Mouse (Mus musculus) A20 (cell line): ENCODE data around the gene Sufu.

Source experiments
- DNase-seq: peaks from one replicate; pipeline ENCODE4 v3.0.0-alpha.2; 2011; ENCODE audit warnings: low read depth, low spot score

Gene Sufu

GRCm38 (mm10) chr19:46515287-46515821 is 118.7 kb downstream of the Sufu start:
- no peak for DNase-seq

- no peak for DNase-seq
These were observed 120.2 kb downstream of the Sufu start for GRCm38 (mm10) chr19:46516667-46517528.

DNA sequence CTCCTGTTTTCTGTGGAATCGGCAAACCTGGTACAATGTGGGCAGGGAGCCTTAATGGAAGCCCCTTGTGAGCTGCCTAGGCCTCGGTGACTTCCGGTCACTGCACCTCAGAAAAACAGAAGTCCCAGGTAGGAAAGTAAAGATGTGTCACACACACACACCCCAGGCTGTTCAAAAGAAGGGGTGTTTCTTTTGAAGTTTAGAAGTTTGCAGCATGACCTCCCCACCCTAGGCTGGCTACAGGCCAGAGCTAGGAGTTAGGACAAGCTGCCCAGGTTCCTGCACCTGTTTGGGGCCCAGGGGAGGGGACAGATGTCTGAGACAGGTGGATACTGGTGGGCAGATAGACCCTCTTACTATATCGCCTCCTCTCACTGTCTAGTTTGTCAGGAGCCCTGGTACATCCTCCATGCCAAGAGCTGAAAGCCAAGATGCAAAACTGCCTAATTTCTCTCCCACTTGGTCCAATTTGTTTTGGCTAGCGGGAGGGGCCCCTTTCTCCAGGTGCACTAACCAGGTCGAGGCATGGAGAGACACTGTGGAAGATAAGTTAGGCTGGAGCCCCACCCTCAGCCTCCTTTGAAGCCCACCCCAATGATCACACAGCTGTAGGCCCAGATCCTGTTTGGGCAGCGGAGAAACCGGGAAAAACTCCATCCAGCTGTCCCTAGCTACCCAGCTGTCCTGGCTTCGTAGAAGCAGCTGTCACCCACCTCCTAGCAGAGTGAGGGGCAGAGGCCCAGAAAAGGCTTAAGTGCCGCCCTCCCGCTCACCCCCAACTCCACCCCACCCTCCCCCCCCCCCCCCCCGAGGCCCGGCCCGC is 121.0 kb downstream of the Sufu start:
- peak; percentile 69 for DNase-seq

GRCm38 (mm10) chr19:46518352-46518787 is 121.7 kb downstream of the Sufu start:
- peak; percentile 92 for DNase-seq

- DNase-seq: no peak
These were observed 122.3 kb downstream of the Sufu start for GRCm38 (mm10) chr19:46518828-46519621.

DNA sequence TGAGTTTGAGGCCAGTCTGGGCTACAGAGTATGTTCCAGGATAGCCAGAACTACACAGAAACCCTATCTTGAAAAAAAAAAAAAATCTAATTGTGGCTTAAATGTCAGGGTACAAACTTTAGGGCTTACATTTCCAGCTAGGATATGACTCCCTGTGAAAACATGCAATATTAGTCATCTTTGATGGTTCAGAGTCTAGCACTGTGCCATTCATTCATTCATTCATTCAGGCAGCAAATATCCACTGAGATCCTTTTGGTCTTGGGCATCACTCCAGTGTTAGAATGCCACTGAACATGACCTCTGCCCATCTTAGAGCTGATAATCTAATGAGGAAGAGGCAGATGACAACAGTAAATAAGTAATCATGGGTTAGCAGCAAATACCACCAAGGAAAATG is 125.0 kb downstream of the Sufu start:
- no peak for DNase-seq

DNA sequence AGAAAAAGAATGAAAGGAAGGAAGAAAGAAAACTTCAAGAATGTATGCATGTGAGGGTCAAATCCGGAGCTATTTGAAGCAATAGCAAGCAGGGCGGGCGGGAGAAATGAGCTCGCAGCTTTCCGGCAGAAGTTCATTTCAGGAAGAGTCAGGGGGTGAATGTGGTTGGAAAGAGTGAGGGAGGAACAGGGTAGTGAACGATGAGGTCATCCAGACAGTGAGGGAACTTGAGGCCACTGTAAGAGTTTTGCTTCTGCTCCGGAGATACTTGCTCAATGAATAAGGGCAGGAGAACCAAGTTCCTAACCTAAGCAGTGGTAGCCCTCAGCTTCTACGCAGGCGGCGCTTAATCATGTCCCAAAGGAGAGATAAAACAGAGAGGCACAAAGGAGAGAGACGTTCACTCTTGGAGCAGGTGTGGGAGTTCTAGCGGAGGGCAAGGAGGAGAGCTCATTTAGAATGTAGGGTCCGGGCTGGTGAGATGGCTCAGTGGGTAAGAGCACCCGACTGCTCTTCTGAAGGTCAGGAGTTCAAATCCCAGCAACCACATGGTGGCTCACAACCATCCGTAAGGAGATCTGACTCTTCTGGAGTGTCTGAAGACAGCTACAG is 125.8 kb downstream of the Sufu start:
- no peak for DNase-seq

GRCm38 (mm10) chr19:46523131-46523479 is 126.4 kb downstream of the Sufu start:
- DNase-seq: no peak

GRCm38 (mm10) chr19:46523480-46524151 is 126.9 kb downstream of the Sufu start:
- no peak for DNase-seq

DNA sequence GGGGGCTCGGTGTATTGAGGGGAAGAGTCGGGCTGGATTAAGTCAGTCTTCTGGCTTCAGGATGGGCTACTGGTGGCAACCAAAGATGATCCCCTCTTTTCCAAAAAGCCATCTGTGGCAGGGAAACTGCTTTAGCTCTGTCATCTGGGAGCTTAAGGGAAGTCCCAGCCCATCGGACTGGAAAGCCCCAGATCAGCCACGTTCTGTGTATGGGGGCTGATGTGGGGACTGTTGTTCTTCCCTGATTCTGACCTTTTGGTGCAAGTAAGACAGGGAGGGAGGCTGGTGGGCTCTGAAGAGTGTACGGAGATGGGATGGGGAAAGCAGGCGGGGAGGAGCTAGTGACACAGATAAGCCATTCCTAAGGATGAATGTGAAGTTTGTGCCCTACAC is 127.5 kb downstream of the Sufu start:
- DNase-seq: no peak

GRCm38 (mm10) chr19:46524601-46525321 is 128.1 kb downstream of the Sufu start:
- no peak for DNase-seq

DNA sequence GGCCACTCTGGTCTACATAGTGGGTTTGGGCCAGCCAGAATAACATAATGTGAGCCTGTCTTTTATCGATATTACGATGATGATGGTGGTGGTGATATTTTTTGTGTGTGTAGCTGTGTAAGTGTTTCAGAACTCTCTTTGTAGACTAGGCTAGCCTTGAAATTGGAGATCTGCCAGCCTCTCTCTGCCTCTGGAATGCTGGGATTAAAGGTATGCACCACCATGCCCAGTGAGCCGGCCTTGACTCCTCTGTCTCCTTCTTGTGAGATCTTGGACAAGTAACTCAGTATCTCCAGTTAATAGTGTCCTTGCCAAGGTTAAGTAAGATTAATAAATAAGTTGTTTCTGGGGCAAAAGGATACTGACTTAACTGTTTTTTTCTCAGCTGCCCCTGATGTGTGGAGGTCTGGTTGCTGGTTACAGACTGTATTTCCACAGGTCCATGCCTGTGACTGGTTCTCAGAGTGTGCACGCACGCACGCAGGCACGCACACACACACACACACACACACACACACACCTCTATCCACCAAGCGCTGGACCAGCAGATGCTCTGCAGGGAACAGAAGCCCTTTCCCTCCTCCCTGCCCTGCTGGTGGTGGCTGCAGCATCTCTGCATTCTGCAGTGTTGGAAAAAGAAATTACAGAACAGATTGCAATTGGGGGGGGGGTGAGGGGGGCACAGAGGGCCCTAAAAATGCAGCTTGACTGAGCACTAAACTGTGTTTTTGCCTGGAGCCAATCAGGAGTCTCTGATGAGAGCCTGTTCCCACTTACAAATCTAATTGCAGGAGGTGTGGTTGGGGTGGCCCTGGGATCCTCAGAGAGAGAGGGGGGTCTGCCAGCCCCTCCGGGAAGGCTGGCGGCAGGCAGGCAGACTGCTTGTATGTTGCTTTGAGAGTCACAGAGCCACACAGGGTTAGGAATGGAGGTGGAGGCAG is 129.3 kb downstream of the Sufu start:
- no peak for DNase-seq

GRCm38 (mm10) chr19:46527632-46528528 is 131.2 kb downstream of the Sufu start:
- no peak for DNase-seq

- no peak for DNase-seq
These were observed 132.0 kb downstream of the Sufu start for GRCm38 (mm10) chr19:46528529-46529213.

- DNase-seq: peak; percentile 41
These were observed 133.1 kb downstream of the Sufu start for GRCm38 (mm10) chr19:46529601-46530448.

DNA sequence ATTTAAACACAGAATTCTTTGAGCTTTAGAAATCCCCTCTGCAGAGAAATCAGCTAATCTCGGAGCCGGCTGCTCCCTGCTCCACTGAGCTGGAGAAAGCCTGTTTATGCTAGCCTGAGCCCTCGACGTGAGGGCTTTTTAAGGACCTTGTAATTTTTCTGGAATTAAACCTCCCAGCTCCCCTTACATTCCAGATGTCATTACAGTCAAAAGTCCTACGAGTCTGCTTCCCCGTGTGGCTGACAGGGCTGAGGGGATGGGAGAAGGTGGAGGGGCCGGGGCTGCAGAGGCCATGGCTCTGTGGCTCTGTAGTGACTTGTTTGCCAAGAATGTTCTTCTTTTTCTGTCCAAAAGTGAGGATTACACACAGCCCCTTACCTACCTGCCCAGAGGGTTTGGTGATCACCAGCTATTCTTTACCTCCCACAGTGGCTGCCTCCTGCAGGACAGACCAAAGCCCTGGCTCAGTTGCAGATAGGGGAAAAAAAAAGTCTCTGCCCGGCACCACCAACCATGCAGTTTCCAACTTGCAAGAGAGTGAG is 133.8 kb downstream of the Sufu start:
- DNase-seq: peak; percentile 71
